Mouse (Mus musculus): ENCODE measurements around the gene Ptprc.

DNA sequence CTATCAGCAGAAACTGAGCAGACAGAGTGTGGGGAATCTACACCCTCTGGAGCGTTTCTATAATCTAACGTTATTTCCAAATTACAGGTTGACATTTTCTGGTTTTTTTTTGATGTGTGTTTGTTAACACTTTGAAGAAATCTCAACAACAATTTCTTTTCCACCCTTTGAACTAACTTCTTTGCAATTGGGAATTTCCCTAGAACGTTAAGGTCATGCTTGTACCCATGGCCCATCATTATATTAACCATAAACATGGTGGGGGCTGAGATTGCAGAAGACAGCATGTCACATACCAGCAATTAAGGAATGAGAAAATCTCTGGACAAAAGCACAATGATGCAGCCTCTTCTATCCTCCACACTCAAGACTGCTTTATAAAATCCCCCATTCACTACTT is 30.4 kb downstream of the Ptprc start:
- TF ChIP-seq POLR2A (IDR thresholded peaks at IDR 0.05; ENCODE audit: borderline replicate concordance, extremely low read depth, low read depth, low read length): no peak
- TF ChIP-seq CTCF (IDR thresholded peaks at IDR 0.05; ENCODE audit: insufficient read depth, low read length): no peak

Data from lung, adult 2 months (tissue).